Mouse (Mus musculus): Measurements from ENCODE around the gene Sdhb. TPM values are rescaled to one million over a fixed set of nuclear protein-coding genes. Genes with fewer than 3 reads are reported as not detected.

Sdhb gene
- polyA plus RNA-seq, 1 experiment from 2014 or later: 412 TPM

DNA sequence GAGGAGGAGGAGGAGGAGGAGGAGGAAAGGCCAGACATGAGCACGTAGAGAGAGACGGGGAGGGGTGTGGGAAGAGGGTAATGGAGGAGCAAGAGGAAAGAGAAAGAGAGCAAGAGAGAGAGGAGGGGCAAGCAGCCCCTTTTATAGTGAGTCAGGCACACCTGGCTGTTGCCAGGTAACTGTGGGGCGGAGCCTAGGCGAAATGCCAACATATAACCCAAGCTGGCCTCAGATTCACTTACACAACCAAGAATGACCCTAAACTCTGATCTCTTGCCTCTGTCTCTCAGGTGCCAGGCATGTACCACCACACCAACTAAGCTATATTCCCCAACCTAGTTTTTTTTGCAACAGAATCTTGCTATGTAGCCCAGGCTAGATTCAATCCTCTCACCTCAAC, 21.8 kb downstream of the Sdhb start:
- Histone ChIP-seq H3K4me1 (peaks cover 22% of the 10 kb centered on the region), H3K9me3 (no peaks in the 10 kb centered on the region), H3K4me3 (no peak overlapping the region), H3K36me3 (peaks cover 29% of the 10 kb centered on the region), H3K9ac (0 out of 2 replicates have a peak overlapping the region, but pooled peaks have one; percentile 49), H3K27ac (peak overlapping the region; percentile 81), H3K4me2 (no peak overlapping the region), H3K27me3 (no peaks in the 10 kb centered on the region)
- 53% methylated on average over 4 of the region's 4 CpGs for WGBS
- ATAC-seq (ENCODE audit: insufficient number of reproducible peaks, insufficient read depth, low FRiP score, low TSS enrichment, low read depth): no peak

DNA sequence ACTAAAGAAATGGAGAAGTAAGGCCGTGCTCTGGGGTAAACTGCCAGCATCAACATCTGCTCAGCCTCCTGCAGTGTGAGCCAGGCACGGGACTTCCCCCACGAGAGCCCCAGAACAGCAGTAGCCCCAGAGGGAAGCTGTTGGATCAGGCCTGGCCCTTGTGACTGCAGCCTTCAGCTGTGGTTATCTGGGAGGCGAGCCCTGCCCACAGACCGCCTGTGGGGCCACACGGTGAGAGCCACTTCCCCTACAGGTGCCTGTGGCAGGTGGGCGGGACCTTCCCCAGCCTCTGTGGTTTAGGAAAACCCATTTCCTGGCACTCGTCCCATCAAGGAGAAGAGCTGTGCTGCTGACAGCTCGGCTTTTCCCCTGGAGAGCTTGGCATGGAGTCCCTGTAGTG, 22.4 kb downstream of the Sdhb start:
- H3K9ac ChIP-seq: peak overlapping the region; percentile 49
- H3K4me1 ChIP-seq: peaks cover 27% of the 10 kb centered on the region
- peak overlapping the region; percentile 81 for H3K27ac ChIP-seq
- H3K27me3 ChIP-seq: no peaks in the 10 kb centered on the region
- 7% methylated on average over 9 of the region's 9 CpGs for WGBS
- H3K9me3 ChIP-seq: no peaks in the 10 kb centered on the region
- peak; percentile 60; the same call in 1 of the 2 replicates for ATAC-seq (ENCODE audit: insufficient number of reproducible peaks, insufficient read depth, low FRiP score, low TSS enrichment, low read depth)
- H3K36me3 ChIP-seq: peaks cover 23% of the 10 kb centered on the region
- no peak overlapping the region for H3K4me3 ChIP-seq
- no peak overlapping the region for H3K4me2 ChIP-seq

DNA sequence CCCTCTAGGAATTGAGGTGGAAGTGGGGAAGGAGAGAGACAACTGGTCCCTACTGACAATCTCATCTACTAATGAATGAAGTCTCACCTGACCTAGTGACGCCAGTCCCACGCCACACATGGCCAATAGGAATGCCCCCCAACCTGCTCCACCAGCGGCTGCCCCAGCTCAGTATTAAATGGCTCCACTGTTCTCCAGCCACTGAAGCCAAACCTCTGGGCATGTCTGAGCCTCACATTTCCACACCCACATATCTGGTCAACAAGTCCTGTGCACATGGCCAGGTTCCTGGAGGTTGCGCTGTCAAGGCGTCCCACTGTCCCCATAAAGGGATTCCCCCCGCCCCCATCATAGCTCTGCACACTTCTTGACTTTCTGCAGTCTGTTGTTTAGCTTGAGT, 23.5 kb downstream of the Sdhb start:
- Histone ChIP-seq H3K27ac (no peak overlapping the region), H3K27me3 (no peaks in the 10 kb centered on the region), H3K9ac (no peak overlapping the region), H3K4me3 (no peak overlapping the region), H3K4me2 (no peak overlapping the region), H3K36me3 (peaks cover 12% of the 10 kb centered on the region), H3K9me3 (no peaks in the 10 kb centered on the region), H3K4me1 (peaks cover 36% of the 10 kb centered on the region)
- 76% methylated on average over 6 of the region's 6 CpGs for WGBS
- ATAC-seq (ENCODE audit: insufficient number of reproducible peaks, insufficient read depth, low FRiP score, low TSS enrichment, low read depth): no peak

DNA sequence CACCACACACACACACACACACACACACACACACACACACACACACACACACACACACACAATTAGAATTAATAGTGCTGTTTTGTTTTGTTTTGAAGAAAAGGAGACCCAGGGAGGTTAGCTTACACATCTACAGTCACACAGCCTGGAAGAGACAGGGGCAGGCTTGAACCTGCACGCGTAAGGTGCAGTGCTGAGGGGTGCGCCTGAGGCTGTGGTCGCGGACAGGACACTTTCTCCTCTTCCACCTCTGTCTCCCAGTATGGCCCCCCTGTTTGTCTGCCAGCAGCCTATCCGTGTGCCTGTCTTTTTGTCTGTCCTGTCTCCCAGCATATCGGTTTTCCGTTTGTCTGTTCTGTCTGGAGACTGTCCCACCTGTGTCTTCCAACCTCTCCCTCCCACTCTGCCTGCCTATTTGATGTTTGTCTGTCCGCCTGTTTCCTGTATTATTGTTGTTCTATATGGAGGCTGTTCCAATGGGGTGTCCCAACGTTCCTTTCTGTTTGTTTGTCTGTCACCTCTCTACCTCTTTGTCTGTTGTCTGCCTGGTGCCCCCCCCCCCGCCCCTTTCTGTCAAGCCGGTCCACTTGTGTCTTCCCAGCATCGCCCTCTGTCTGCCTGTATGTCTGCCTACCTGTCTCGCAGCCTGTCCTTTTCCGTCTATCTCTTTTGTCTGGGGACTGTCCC, 25.2 kb downstream of the Sdhb start:
- Histone ChIP-seq H3K4me1 (peaks cover 36% of the 10 kb centered on the region), H3K36me3 (no peaks in the 10 kb centered on the region), H3K4me3 (peak overlapping the region; percentile 89), H3K9me3 (no peaks in the 10 kb centered on the region), H3K9ac (peak overlapping the region; percentile 89), H3K27ac (no peak overlapping the region), H3K4me2 (peak overlapping the region; percentile 89), H3K27me3 (no peaks in the 10 kb centered on the region)
- 24% methylated on average over 15 of the region's 15 CpGs for WGBS
- no peak for ATAC-seq (ENCODE audit: insufficient number of reproducible peaks, insufficient read depth, low FRiP score, low TSS enrichment, low read depth)

DNA sequence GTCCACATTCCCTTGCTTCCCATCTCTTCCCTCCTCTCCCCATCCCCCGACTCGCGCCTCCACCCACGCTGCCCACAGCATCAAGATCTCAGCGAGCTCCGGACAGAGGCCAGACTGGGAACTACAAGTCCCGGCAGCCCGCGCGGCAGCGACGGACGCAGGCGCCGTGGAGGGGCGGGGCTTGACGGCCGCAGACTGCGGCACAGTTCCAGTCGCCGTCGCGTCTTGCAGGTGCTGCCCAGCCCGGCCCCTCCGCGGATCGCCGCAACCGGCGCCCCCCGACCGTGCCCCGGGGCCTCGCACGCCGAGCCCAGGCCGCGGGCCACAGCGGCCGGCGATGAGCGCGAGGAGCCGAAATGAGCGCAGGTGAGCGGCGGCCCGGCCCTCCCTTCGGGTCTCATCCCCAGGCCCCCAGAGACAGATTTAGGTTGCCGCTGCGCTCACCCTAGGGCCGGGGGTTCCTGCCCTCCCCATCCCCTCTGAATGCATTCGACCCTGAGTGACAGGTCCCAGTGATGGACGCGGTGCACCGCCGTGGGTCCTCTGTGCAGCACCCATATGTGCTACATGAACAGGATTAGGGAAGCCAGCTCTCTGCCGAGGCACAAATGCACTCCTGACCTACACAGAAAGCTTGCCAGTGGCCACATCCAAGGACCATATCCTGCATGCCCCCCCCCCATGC, 25.9 kb downstream of the Sdhb start, which contains the start of gene Atp13a2:
TSS of gene Atp13a2 (plus strand) at position 163 of the 685 bp plus-strand sequence.
- ATAC-seq (ENCODE audit: insufficient number of reproducible peaks, insufficient read depth, low FRiP score, low TSS enrichment, low read depth): peak; percentile 50; the same call in 1 of the 2 replicates
- under 1% methylated on average over 54 of the region's 58 CpGs for WGBS
- Histone ChIP-seq H3K9ac (peak within 1 kb of the TSS; percentile 89), H3K27ac (peak within 1 kb of the TSS; percentile 33; the same call in 1 of the 2 replicates), H3K27me3 (no peaks in the 10 kb centered on the region), H3K36me3 (0 out of 2 replicates have a peak, but pooled peaks cover 2% of the 10 kb centered on the region), H3K4me1 (peaks cover 36% of the 10 kb centered on the region), H3K4me3 (peak within 1 kb of the TSS; percentile 89), H3K4me2 (peak within 1 kb of the TSS; percentile 89), H3K9me3 (no peaks in the 10 kb centered on the region)

DNA sequence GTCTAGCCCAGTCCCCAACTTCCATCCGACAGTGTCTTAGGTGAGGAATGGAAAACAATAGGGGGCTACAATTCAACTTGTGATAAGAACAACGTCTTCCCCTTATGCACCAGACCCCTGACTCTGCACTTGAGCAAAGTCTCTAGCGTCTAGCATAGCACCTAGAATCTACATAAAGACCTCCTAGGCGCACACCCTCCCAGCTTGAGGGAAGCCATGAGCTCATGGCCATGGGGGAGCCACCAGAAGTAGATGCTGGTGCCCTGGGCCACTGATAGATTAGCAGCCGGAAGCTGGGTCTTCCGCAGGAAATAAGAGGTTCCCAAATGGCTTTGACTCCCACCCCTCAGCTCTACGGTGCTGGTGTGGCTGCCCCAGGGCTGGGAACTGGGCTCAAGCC, 26.5 kb downstream of the Sdhb start:
- Histone ChIP-seq H3K27me3 (no peaks in the 10 kb centered on the region), H3K27ac (no peak overlapping the region), H3K4me3 (peak overlapping the region; percentile 89), H3K4me2 (peak overlapping the region; percentile 89), H3K36me3 (peaks cover 9% of the 10 kb centered on the region), H3K9ac (peak overlapping the region; percentile 89), H3K9me3 (no peaks in the 10 kb centered on the region), H3K4me1 (peaks cover 36% of the 10 kb centered on the region)
- WGBS: 27% methylated on average over 7 of the region's 7 CpGs
- no peak for ATAC-seq (ENCODE audit: insufficient number of reproducible peaks, insufficient read depth, low FRiP score, low TSS enrichment, low read depth)

DNA sequence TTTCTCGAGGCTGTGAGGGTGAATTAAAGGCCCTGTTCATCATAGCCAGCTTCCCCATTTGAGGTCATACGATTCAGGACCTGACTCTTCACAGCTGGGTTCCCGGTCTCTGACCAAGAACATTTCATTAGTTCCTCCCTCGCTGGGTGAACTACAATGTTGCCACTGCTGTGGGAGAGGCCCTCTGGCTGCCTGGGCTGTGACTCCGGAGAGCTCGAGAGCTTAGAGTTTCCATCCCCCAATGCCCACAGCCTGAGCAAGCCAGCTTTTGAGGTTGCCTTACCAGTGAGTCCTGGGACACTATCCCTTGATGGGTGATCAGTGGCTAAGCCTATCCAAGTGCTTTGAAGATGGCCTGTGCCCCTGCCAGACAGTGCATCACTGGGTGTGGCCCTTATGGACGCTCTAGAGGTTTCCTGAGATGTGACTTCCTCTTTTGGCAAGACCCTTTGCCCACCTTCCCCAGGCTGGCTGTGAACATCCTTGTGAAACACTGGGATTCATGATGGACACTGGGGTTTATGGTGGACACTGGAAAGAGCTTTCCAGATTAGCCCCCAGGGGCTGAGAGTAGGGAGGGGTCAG, 27.8 kb downstream of the Sdhb start:
- no peaks in the 10 kb centered on the region for H3K9me3 ChIP-seq
- H3K4me2 ChIP-seq: no peak overlapping the region
- H3K27me3 ChIP-seq: no peaks in the 10 kb centered on the region
- H3K4me1 ChIP-seq: peaks cover 26% of the 10 kb centered on the region
- H3K4me3 ChIP-seq: no peak overlapping the region
- no peak for ATAC-seq (ENCODE audit: insufficient number of reproducible peaks, insufficient read depth, low FRiP score, low TSS enrichment, low read depth)
- no peak overlapping the region for H3K27ac ChIP-seq
- no peak overlapping the region for H3K9ac ChIP-seq
- WGBS: 65% methylated on average over 7 of the region's 7 CpGs
- peaks cover 20% of the 10 kb centered on the region for H3K36me3 ChIP-seq

DNA sequence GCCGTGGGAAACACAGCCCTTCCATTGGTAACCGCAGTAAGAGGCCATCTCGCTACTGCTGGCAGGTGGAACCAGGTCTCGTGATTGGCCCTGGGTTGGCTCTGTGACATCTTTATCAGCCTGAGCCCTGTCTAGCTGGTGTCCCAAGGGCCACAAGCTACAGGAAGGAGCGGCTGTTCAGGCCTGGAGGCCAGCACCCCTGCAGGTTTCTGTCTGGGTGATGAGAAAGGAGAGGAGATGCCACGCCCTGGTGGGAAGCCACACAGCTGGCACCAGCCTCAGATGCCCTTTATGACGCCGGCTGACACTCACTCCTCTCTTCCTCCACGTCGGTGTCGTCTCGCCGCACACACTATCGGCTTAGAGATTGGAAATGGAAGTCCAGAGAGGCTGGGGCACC, 28.4 kb downstream of the Sdhb start:
- Histone ChIP-seq H3K4me1 (peaks cover 26% of the 10 kb centered on the region), H3K27me3 (no peaks in the 10 kb centered on the region), H3K4me2 (no peak overlapping the region), H3K27ac (no peak overlapping the region), H3K9me3 (no peaks in the 10 kb centered on the region), H3K4me3 (no peak overlapping the region), H3K9ac (no peak overlapping the region), H3K36me3 (peaks cover 27% of the 10 kb centered on the region)
- WGBS: 94% methylated on average over 14 of the region's 14 CpGs
- no peak for ATAC-seq (ENCODE audit: insufficient number of reproducible peaks, insufficient read depth, low FRiP score, low TSS enrichment, low read depth)

DNA sequence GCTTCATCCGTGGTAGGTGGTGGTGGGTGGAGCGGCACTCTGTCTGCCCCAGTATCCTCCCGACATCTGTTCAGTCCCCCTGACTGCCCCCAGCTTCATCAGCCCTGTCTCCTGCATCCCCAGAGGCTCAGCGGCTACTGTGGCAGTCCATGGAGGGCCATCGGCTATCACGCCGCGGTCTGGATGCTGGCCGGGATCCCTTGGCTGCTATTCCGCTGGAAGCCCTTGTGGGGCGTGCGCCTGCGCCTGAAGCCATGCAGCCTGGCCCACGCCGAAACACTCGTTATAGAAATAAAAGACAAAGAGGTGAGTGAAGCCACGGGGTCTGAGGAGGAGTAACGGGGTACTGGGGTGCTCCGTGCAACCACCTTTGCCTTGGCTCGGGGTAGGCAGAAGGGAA, 31.2 kb downstream of the Sdhb start:
- H3K9ac ChIP-seq: no peak overlapping the region
- no peaks in the 10 kb centered on the region for H3K9me3 ChIP-seq
- 76% methylated on average over 20 of the region's 20 CpGs for WGBS
- H3K36me3 ChIP-seq: peaks cover 55% of the 10 kb centered on the region
- peaks cover 20% of the 10 kb centered on the region for H3K4me1 ChIP-seq
- H3K27ac ChIP-seq: no peak overlapping the region
- no peak overlapping the region for H3K4me2 ChIP-seq
- ATAC-seq (ENCODE audit: insufficient number of reproducible peaks, insufficient read depth, low FRiP score, low TSS enrichment, low read depth): no peak
- H3K4me3 ChIP-seq: no peak overlapping the region
- no peaks in the 10 kb centered on the region for H3K27me3 ChIP-seq

DNA sequence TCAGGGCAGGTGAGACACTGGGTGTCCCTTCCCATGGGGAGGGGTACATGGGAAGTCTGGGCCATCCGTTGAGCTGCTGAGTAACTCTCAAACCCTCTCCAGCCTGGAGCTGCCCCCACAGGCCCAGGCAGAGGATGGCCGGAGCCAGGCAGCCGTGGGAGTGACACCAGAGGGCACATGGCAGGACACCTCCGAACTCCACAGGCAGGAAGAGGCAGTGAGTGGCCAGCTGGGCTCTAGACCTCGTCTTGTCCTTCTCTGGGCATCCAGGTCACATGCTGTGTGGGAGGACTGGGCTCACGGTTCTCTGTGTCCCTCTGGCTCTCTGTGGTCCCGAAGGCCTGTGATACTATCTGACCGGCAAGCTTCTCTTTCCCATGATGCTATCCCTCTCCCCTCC, 32.8 kb downstream of the Sdhb start:
- Histone ChIP-seq H3K36me3 (peaks cover 69% of the 10 kb centered on the region), H3K4me3 (no peak overlapping the region), H3K27me3 (no peaks in the 10 kb centered on the region), H3K9ac (no peak overlapping the region), H3K9me3 (no peaks in the 10 kb centered on the region), H3K4me2 (no peak overlapping the region), H3K4me1 (peaks cover 5% of the 10 kb centered on the region; the same call in 1 of the 2 replicates), H3K27ac (no peak overlapping the region)
- no peak for ATAC-seq (ENCODE audit: insufficient number of reproducible peaks, insufficient read depth, low FRiP score, low TSS enrichment, low read depth)
- 82% methylated on average over 8 of the region's 8 CpGs for WGBS

DNA sequence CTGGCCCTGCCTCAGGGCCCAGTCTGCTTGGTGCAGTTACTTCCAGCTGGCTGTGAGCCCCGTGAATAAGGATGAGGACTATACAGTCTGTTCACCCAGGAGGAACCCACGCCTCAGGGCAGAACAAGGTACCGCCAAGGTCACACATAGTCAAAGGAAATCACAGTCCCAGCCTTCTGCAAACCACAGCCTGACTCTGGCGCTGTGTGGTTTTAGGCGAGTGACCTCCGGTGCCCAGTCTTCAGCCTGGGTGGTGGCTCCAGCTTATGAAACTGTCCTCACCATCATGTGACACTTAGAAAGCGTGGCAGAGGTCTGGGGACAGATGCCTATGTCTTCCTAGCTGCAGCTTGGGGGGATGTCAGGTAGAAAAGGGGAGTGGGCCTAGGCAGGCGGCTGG, 34.8 kb downstream of the Sdhb start:
- Histone ChIP-seq H3K27ac (no peak overlapping the region), H3K9ac (no peak overlapping the region), H3K4me2 (no peak overlapping the region), H3K27me3 (no peaks in the 10 kb centered on the region), H3K4me3 (no peak overlapping the region), H3K4me1 (no peaks in the 10 kb centered on the region), H3K36me3 (peaks cover 89% of the 10 kb centered on the region), H3K9me3 (no peaks in the 10 kb centered on the region)
- 92% methylated on average over 8 of the region's 8 CpGs for WGBS
- no peak for ATAC-seq (ENCODE audit: insufficient number of reproducible peaks, insufficient read depth, low FRiP score, low TSS enrichment, low read depth)

DNA sequence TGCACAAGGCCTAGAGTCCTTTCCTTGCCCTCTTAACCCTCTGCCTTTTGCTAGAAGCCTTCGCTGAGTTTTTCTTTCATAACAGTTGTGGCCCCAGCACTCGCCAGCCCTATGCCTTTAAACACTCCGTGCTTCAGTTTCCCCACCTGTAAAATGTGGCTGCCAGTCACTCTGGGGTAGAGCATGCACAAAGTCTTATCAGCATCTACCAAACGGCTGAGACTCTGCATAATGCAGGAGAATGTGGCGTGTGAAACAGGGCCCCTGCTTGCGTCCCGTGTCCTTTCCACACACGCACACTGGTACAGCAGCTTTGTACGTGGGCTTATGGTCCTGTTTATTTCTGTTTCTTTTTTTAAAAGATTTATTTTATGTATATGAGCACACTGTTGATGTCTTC, 35.8 kb downstream of the Sdhb start:
- ATAC-seq (ENCODE audit: insufficient number of reproducible peaks, insufficient read depth, low FRiP score, low TSS enrichment, low read depth): no peak
- Histone ChIP-seq H3K4me1 (no peaks in the 10 kb centered on the region), H3K36me3 (peaks cover 97% of the 10 kb centered on the region), H3K9me3 (no peaks in the 10 kb centered on the region), H3K27ac (no peak overlapping the region), H3K4me3 (no peak overlapping the region), H3K27me3 (no peaks in the 10 kb centered on the region), H3K9ac (no peak overlapping the region), H3K4me2 (no peak overlapping the region)
- 93% methylated on average over 9 of the region's 9 CpGs for WGBS

All from embryonic facial prominence, embryonic 13.5 days (tissue).